Mouse (Mus musculus) olfactory bulb, adult 2 months (tissue): ENCODE measurements around the gene Abhd15.

Experiments
- CTCF ChIP-seq: fragments of 200-500 bp; IDR thresholded peaks from 2 replicates; pipeline ENCODE4 v1.5.1; 2012; ENCODE audit warnings: low read depth, mild to moderate bottlenecking, low read length, moderate library complexity; ENCODE audit not compliant: insufficient read depth
- POLR2A ChIP-seq: fragments of 200-500 bp; IDR thresholded peaks from 2 replicates; pipeline ENCODE4 v1.6.1; 2012; ENCODE audit warnings: mild to moderate bottlenecking, low read depth, low read length, moderate library complexity; ENCODE audit not compliant: insufficient read depth

DNA sequence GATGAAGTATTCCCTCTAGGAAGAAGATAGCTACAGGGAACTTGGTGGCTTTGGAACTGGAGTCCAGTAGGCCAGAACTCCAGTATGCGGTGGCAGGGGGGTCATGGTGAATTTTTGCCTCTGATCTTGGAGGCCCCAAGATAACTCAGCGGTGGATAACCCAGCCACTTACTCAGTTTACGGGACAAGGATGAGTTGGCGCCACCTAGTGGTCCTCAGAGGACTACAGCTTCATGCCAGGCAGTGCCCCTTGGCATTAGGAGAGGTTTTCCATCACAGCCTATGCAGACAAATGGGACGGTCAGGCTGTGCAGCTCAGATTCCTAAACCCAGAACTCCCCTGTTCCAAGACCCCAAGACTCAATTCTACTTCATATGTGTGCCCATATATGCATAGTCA lies 13.5 kb upstream of the Abhd15 start:
- no peak for TF ChIP-seq POLR2A
- TF ChIP-seq CTCF = peak; percentile 79
